Mouse (Mus musculus) C2C12 (cell line): ENCODE measurements around the gene Pou2f1. TPM values are rescaled to one million over a fixed set of nuclear protein-coding genes. Genes with fewer than 3 reads are reported as not detected.

Experiments
- H3K27me3 ChIP-seq: one replicate; pipeline ENCODE4 v1.6.1; 2011; ENCODE audit not compliant: control insufficient read depth, insufficient read depth, insufficient read length
- H3K36me3 ChIP-seq: one replicate; pipeline ENCODE4 v1.6.1; 2011; ENCODE audit not compliant: control insufficient read depth, insufficient read depth
- H3K4me3 ChIP-seq: one replicate; pipeline ENCODE4 v1.5.1; 2011; ENCODE audit warnings: mild to moderate bottlenecking, control low read depth; ENCODE audit not compliant: poor library complexity, insufficient read depth, severe bottlenecking
- H3K79me2 ChIP-seq: one replicate; pipeline ENCODE4 v1.6.1; 2011; ENCODE audit not compliant: control insufficient read depth, insufficient read depth
- H3K79me3 ChIP-seq: one replicate; pipeline ENCODE4 v1.6.1; 2011; ENCODE audit warnings: low read depth, control low read depth
- H3ac ChIP-seq: one replicate; pipeline ENCODE3; 2011; ENCODE audit warnings: low read depth; ENCODE audit not compliant: control insufficient read depth, insufficient read length
- CEBPB ChIP-seq: IDR thresholded peaks from one replicate; pipeline ENCODE4 v1.6.1; 2011; ENCODE audit warnings: low read depth, mild to moderate bottlenecking, control low read depth, moderate library complexity
- CTCF ChIP-seq: IDR thresholded peaks from one replicate; pipeline ENCODE4 v1.5.1; 2011; ENCODE audit not compliant: control insufficient read depth, insufficient read depth, insufficient read length
- FOSL1 ChIP-seq: IDR thresholded peaks from one replicate; pipeline ENCODE4 v1.8.0; 2011; ENCODE audit warnings: mild to moderate bottlenecking, low read length; ENCODE audit not compliant: poor library complexity, insufficient read depth, severe bottlenecking
- MAX ChIP-seq: IDR thresholded peaks from one replicate; pipeline ENCODE4 v1.6.1; 2011; ENCODE audit warnings: mild to moderate bottlenecking, control low read depth
- MYOD1 ChIP-seq: IDR thresholded peaks from one replicate; pipeline ENCODE4 v1.6.1; 2011; ENCODE audit warnings: low read depth; ENCODE audit not compliant: control insufficient read depth, insufficient read length
- MYOG ChIP-seq: IDR thresholded peaks from one replicate; pipeline ENCODE4 v1.6.1; 2011; ENCODE audit not compliant: control insufficient read depth, insufficient read length; ENCODE audit errors: extremely low read depth
- USF1 ChIP-seq: IDR thresholded peaks from one replicate; pipeline ENCODE4 v1.6.1; 2011; ENCODE audit warnings: low read depth, mild to moderate bottlenecking, control low read depth, moderate library complexity
- polyA plus RNA-seq: library from polyadenylated mRNA; unstranded; fragments of >200 nt; fragmentation: generic; extraction: Trizol; gene quantifications from one replicate; pipeline ENCODE4 v1.2.1, GENCODE M21; 2012; ENCODE audit warnings: missing spikeins

The Pou2f1 gene
- polyA plus RNA-seq, 1 experiment = 3.2 TPM

- no peaks in the 10 kb centered on the region for H3K79me2 ChIP-seq
- no peak for TF ChIP-seq MYOG
- TF ChIP-seq MYOD1 = no peak
- TF ChIP-seq CTCF = no peak
- TF ChIP-seq CEBPB = no peak
- TF ChIP-seq FOSL1 = no peak
- no peak for TF ChIP-seq USF1
- no peak for TF ChIP-seq MAX
- H3K27me3 ChIP-seq = no peaks in the 10 kb centered on the region
- H3K79me3 ChIP-seq = no peaks in the 10 kb centered on the region
- H3K4me3 ChIP-seq = no peak overlapping the region
- no peak overlapping the region for H3ac ChIP-seq
- peaks cover 27% of the 10 kb centered on the region for H3K36me3 ChIP-seq
These were observed 120.2 kb downstream of the Pou2f1 start for GRCm38 (mm10) chr1:165882146-165882900.

GRCm38 (mm10) chr1:165878751-165879150 lies 123.7 kb downstream of the Pou2f1 start:
- Histone ChIP-seq H3K36me3 (peaks cover 39% of the 10 kb centered on the region), H3K27me3 (no peaks in the 10 kb centered on the region), H3K4me3 (no peak overlapping the region), H3K79me2 (no peaks in the 10 kb centered on the region), H3ac (no peak overlapping the region), H3K79me3 (no peaks in the 10 kb centered on the region)
- TF ChIP-seq CEBPB (peak; percentile 68), USF1 (no peak), MYOD1 (no peak), FOSL1 (no peak), MAX (no peak)

DNA sequence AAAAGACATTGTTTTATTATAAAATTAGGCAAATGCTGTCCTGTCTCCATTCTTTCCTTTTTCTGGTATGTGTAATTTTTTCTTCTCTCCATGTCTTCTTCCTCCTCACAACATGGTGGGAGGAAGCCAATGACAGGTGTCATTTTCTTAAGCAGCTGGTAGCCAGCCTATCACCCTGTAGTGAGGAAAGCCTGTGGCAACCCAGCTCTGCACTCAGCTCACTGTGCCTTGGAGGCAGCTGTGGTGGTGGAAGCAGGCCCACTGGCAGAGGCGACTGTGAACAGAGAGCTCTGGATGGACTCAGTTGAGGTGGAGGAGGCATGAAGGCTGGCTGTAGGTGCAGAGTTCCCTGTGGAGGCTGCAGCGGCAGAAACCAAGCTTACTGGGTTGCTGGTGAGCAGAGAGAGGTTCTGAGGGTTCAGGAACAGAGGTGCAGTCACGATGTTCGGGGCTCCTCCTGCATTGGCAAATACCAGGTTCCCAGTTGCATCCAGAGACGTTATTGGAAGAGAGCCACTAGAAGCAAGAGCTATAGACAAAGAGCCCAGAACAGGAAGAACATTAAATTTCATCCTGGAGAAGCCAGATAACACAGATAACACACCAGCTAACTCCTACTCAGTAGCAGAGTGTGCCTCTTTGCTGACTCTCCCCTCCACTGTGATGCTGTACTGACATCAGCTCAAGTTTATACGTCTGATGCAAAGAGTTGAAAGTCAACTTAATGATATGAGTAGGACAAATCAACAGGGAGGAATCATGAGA lies 126.8 kb downstream of the Pou2f1 start:
- Histone ChIP-seq H3K4me3 (no peak overlapping the region), H3ac (no peak overlapping the region), H3K79me3 (no peaks in the 10 kb centered on the region), H3K79me2 (no peaks in the 10 kb centered on the region), H3K36me3 (peaks cover 34% of the 10 kb centered on the region), H3K27me3 (no peaks in the 10 kb centered on the region)
- TF ChIP-seq MYOD1 = no peak
- no peak for TF ChIP-seq MAX
- no peak for TF ChIP-seq CEBPB
- no peak for TF ChIP-seq FOSL1
- TF ChIP-seq CTCF = no peak
- TF ChIP-seq MYOG = no peak
- no peak for TF ChIP-seq USF1

DNA sequence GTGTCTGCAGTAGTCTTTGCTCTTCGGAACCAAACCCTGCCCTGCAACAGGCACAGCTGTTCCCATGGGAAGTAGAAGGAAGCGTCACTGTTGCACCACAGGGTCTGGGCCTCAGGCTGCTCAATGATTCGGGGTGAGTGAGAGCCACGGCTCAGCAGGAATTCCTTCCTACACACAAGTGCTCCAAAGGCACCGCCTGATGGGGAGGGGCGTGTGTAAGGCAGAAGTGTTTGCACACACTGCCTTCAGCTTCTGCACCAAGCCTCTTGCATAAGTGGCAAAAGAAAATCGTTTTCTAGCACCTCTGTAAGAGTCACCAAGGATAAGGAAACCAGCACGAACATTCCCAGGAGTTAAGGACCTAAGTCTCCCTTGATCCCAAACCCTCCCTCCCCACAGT lies 127.8 kb downstream of the Pou2f1 start:
- Histone ChIP-seq H3K79me2 (no peaks in the 10 kb centered on the region), H3K4me3 (no peak overlapping the region), H3ac (no peak overlapping the region), H3K79me3 (no peaks in the 10 kb centered on the region), H3K27me3 (no peaks in the 10 kb centered on the region), H3K36me3 (peaks cover 34% of the 10 kb centered on the region)
- no peak for TF ChIP-seq FOSL1
- no peak for TF ChIP-seq MYOD1
- no peak for TF ChIP-seq MYOG
- TF ChIP-seq CEBPB = no peak
- no peak for TF ChIP-seq USF1
- TF ChIP-seq MAX = no peak
- no peak for TF ChIP-seq CTCF

DNA sequence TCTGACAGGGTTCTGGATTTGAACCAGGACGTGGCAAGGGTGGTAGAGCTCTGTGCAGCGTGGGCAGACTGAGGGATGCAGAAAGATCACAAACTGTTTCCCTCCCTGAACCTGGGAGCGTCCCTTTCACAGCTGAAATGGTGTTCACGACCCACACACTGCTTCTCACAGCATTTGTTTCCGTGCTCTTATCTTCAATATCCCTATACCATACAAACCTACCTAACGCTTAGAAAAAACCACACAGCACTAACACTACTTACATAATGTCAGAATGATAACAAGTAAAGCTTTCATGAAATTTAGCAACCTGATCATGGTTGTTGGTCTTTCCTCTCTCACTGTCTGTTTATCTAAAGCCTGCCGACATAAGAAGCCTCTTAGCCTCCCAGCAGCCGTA lies 133.8 kb downstream of the Pou2f1 start:
- H3K79me2 ChIP-seq = no peaks in the 10 kb centered on the region
- H3K36me3 ChIP-seq = peaks cover 8% of the 10 kb centered on the region
- no peaks in the 10 kb centered on the region for H3K27me3 ChIP-seq
- TF ChIP-seq MAX (no peak), USF1 (no peak), CEBPB (no peak)
- H3K79me3 ChIP-seq = no peaks in the 10 kb centered on the region
- H3K4me3 ChIP-seq = no peak overlapping the region
- no peak overlapping the region for H3ac ChIP-seq
